Mouse (Mus musculus): ENCODE results near the gene Cep97. TPM values are rescaled to one million over a fixed set of nuclear protein-coding genes. Genes with fewer than 3 reads are reported as not detected.

Gene Cep97
- polyA plus RNA-seq, 1 experiment: 4.6 TPM

DNA sequence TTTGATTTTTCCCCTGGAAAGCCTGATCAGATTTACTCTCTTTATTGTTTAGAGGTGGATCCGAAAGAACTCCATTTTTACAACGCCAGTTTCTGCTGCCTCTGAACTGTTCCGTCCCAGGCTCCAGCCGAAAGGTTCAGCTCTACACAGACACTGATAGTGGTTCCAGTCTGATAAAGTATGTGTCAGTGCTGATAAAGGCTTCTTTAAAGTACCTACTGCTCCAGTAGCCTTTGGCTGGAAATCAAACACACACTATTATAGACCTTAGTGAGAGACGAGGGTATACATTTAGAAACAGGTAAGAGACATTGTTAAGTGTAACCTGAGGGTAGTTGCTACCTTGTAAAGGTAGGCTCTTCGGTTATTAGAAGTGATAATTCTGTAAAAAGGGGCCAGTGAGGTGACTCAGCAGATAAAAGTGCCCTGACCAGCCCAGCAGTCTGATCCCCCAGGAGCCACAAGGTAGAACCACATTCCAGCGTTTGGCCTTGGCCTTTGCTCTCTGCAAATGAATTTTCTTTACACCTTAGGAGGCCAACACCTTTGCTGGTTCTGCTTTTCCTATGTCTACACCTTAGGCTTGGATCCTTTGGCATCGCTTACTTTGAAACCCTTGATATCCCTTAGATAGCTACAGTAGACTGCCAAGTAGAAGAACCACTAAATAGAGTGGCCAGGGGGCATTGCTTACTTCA is 41.1 kb downstream of the Cep97 start:
- Histone ChIP-seq H3K27me3 (ENCODE audit: control insufficient read depth, insufficient read depth, insufficient read length) (no peaks in the 10 kb centered on the region), H3K79me2 (ENCODE audit: control insufficient read depth, insufficient read depth) (peaks cover 4% of the 10 kb centered on the region), H3ac (ENCODE audit: control insufficient read depth, insufficient read length) (no peak overlapping the region), H3K4me2 (ENCODE audit: low read depth) (no peak overlapping the region), H3K36me3 (ENCODE audit: control insufficient read depth, insufficient read depth) (no peaks in the 10 kb centered on the region), H3K4me3 (no peak overlapping the region)
- TF ChIP-seq E2F4 (IDR thresholded peaks at IDR 0.05; ENCODE audit: insufficient read depth) (no peak), MYOG (IDR thresholded peaks at IDR 0.05; ENCODE audit: control insufficient read depth in 1 of 3, insufficient read depth in 1 of 3, insufficient read length in 2 of 3, low read depth in 2 of 3) (no peak), POLR2A (IDR thresholded peaks at IDR 0.05; ENCODE audit: insufficient read length, low read depth) (no peak), CEBPB (IDR thresholded peaks at IDR 0.05; ENCODE audit: insufficient read depth, poor library complexity, severe bottlenecking) (no peak), TCF12 (IDR thresholded peaks at IDR 0.05; ENCODE audit: insufficient read depth, poor library complexity, severe bottlenecking) (no peak), MAX (IDR thresholded peaks at IDR 0.05; ENCODE audit: low read depth) (no peak), SRF (IDR thresholded peaks at IDR 0.05; ENCODE audit: control insufficient read depth, insufficient read length, low read depth) (no peak), REST (IDR thresholded peaks at IDR 0.05; ENCODE audit: insufficient read depth, insufficient read length) (no peak), USF1 (IDR thresholded peaks at IDR 0.05; ENCODE audit: low read depth) (no peak), TCF3 (IDR thresholded peaks at IDR 0.05; ENCODE audit: insufficient read length, low read depth) (no peak), POLR2AphosphoS2 (IDR thresholded peaks at IDR 0.05; ENCODE audit: insufficient read length, low read depth) (no peak), MYOD1 (IDR thresholded peaks at IDR 0.05; ENCODE audit: control insufficient read depth in 1 of 3, insufficient read length in 2 of 3, low read depth in 2 of 3) (no peak)

DNA sequence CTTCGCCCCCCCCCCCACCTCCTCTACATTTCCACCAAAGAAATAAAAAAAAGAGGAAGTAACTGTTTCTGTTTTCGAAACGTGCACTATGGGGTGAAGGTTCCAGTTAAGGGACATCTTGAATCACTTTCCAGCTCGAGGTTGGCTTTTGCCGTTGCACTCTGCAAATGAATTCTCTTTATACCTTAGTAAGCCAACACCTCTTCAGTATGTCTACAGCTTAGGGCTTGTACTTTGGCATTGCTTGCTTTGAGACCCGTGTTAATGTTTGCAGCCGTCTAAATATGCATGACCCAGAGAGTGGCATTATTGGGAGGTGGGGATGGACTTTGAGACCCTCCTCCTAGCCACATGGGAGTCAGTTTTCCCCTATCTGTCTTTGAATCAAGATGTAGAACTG is 42.2 kb downstream of the Cep97 start:
- no peak for TF ChIP-seq SRF (IDR thresholded peaks at IDR 0.05; ENCODE audit: control insufficient read depth, insufficient read length, low read depth)
- no peak for TF ChIP-seq CEBPB (IDR thresholded peaks at IDR 0.05; ENCODE audit: insufficient read depth, poor library complexity, severe bottlenecking)
- TF ChIP-seq POLR2AphosphoS2 (IDR thresholded peaks at IDR 0.05; ENCODE audit: insufficient read length, low read depth): no peak
- TF ChIP-seq MYOG (IDR thresholded peaks at IDR 0.05; ENCODE audit: control insufficient read depth in 1 of 3, insufficient read depth in 1 of 3, insufficient read length in 2 of 3, low read depth in 2 of 3): no peak
- no peak for TF ChIP-seq E2F4 (IDR thresholded peaks at IDR 0.05; ENCODE audit: insufficient read depth)
- no peak for TF ChIP-seq MYOD1 (IDR thresholded peaks at IDR 0.05; ENCODE audit: control insufficient read depth in 1 of 3, insufficient read length in 2 of 3, low read depth in 2 of 3)
- TF ChIP-seq USF1 (IDR thresholded peaks at IDR 0.05; ENCODE audit: low read depth): no peak
- no peak for TF ChIP-seq MAX (IDR thresholded peaks at IDR 0.05; ENCODE audit: low read depth)
- no peak for TF ChIP-seq REST (IDR thresholded peaks at IDR 0.05; ENCODE audit: insufficient read depth, insufficient read length)
- no peak for TF ChIP-seq TCF3 (IDR thresholded peaks at IDR 0.05; ENCODE audit: insufficient read length, low read depth)
- TF ChIP-seq POLR2A (IDR thresholded peaks at IDR 0.05; ENCODE audit: insufficient read length, low read depth): no peak
- no peak for TF ChIP-seq TCF12 (IDR thresholded peaks at IDR 0.05; ENCODE audit: insufficient read depth, poor library complexity, severe bottlenecking)
- H3K4me3 ChIP-seq: no peak overlapping the region
- no peaks in the 10 kb centered on the region for H3K27me3 ChIP-seq (ENCODE audit: control insufficient read depth, insufficient read depth, insufficient read length)
- H3K4me2 ChIP-seq (ENCODE audit: low read depth): no peak overlapping the region
- no peaks in the 10 kb centered on the region for H3K36me3 ChIP-seq (ENCODE audit: control insufficient read depth, insufficient read depth)
- no peak overlapping the region for H3ac ChIP-seq (ENCODE audit: control insufficient read depth, insufficient read length)
- peaks cover 4% of the 10 kb centered on the region for H3K79me2 ChIP-seq (ENCODE audit: control insufficient read depth, insufficient read depth)

DNA sequence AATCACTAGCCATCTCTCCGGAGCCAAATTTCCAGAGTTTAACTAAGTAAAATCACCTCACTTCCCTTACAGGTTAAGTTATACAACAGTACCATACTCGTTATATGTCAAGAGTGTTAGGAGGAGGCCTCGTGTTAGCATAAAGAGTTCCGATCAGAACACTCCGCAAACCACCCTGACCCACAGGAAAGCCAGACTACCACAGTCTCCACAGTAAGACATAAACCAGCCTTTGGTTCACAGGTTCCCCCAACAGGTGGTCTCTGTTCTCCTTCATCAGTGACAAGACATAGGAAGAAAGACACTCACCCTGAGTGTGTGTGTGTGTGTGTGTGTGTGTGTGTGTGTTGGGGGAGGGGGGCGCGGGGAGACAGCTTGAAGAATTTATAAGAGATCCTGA is 43.3 kb downstream of the Cep97 start:
- H3K27me3 ChIP-seq (ENCODE audit: control insufficient read depth, insufficient read depth, insufficient read length): no peaks in the 10 kb centered on the region
- H3K4me2 ChIP-seq (ENCODE audit: low read depth): no peak overlapping the region
- TF ChIP-seq TCF12 (IDR thresholded peaks at IDR 0.05; ENCODE audit: insufficient read depth, poor library complexity, severe bottlenecking): no peak
- no peak for TF ChIP-seq USF1 (IDR thresholded peaks at IDR 0.05; ENCODE audit: low read depth)
- TF ChIP-seq CEBPB (IDR thresholded peaks at IDR 0.05; ENCODE audit: insufficient read depth, poor library complexity, severe bottlenecking): no peak
- no peak for TF ChIP-seq TCF3 (IDR thresholded peaks at IDR 0.05; ENCODE audit: insufficient read length, low read depth)
- no peak for TF ChIP-seq MYOD1 (IDR thresholded peaks at IDR 0.05; ENCODE audit: control insufficient read depth in 1 of 3, insufficient read length in 2 of 3, low read depth in 2 of 3)
- no peak for TF ChIP-seq POLR2A (IDR thresholded peaks at IDR 0.05; ENCODE audit: insufficient read length, low read depth)
- no peak for TF ChIP-seq MYOG (IDR thresholded peaks at IDR 0.05; ENCODE audit: control insufficient read depth in 1 of 3, insufficient read depth in 1 of 3, insufficient read length in 2 of 3, low read depth in 2 of 3)
- no peak for TF ChIP-seq POLR2AphosphoS2 (IDR thresholded peaks at IDR 0.05; ENCODE audit: insufficient read length, low read depth)
- no peak for TF ChIP-seq SRF (IDR thresholded peaks at IDR 0.05; ENCODE audit: control insufficient read depth, insufficient read length, low read depth)
- no peak for TF ChIP-seq MAX (IDR thresholded peaks at IDR 0.05; ENCODE audit: low read depth)
- no peak for TF ChIP-seq REST (IDR thresholded peaks at IDR 0.05; ENCODE audit: insufficient read depth, insufficient read length)
- TF ChIP-seq E2F4 (IDR thresholded peaks at IDR 0.05; ENCODE audit: insufficient read depth): no peak
- peaks cover 4% of the 10 kb centered on the region for H3K79me2 ChIP-seq (ENCODE audit: control insufficient read depth, insufficient read depth)
- no peak overlapping the region for H3ac ChIP-seq (ENCODE audit: control insufficient read depth, insufficient read length)
- H3K4me3 ChIP-seq: no peak overlapping the region
- H3K36me3 ChIP-seq (ENCODE audit: control insufficient read depth, insufficient read depth): no peaks in the 10 kb centered on the region

DNA sequence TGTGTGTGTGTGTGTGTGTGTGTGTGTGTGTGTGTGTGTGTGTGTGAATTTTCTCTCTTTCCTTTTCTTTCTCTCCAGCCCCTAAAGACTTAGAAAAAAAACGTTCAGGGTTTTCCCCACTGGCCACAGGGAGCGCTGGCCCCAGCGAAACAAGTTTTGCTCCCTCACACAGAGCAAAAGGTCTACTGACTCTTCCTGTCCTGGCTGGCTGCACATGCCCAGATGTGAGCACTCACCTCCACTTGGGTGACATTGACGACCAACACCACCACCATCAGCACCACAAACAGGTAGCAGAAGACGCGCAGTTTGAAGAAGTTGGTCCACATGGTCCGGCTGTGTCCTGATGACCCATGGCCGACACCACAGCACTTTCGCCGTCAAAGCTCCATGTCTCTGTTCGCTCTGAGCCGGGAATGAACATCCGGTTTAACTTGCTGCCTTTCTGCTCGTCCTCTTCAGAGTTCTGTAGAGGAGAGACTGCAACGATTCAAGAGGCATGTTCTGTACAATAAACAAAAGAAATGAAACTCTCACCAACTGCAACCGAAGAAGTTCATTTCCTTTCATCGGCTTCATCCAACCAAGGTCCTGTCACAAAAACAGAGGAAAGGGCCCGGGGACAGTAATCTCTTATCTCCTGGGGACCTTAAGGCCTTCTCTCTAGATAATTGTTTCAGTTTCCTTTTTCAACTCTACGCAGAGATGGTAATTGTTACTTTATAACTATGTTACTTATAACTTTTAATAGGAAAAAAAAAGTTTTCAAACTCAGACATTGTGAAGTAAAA is 44.1 kb downstream of the Cep97 start:
- Histone ChIP-seq H3ac (ENCODE audit: control insufficient read depth, insufficient read length) (no peak overlapping the region), H3K4me2 (ENCODE audit: low read depth) (no peak overlapping the region), H3K79me2 (ENCODE audit: control insufficient read depth, insufficient read depth) (peaks cover 4% of the 10 kb centered on the region), H3K27me3 (ENCODE audit: control insufficient read depth, insufficient read depth, insufficient read length) (no peaks in the 10 kb centered on the region), H3K36me3 (ENCODE audit: control insufficient read depth, insufficient read depth) (no peaks in the 10 kb centered on the region), H3K4me3 (no peak overlapping the region)
- TF ChIP-seq POLR2AphosphoS2 (IDR thresholded peaks at IDR 0.05; ENCODE audit: insufficient read length, low read depth) (no peak), SRF (IDR thresholded peaks at IDR 0.05; ENCODE audit: control insufficient read depth, insufficient read length, low read depth) (no peak), TCF3 (IDR thresholded peaks at IDR 0.05; ENCODE audit: insufficient read length, low read depth) (no peak), REST (IDR thresholded peaks at IDR 0.05; ENCODE audit: insufficient read depth, insufficient read length) (no peak), CEBPB (IDR thresholded peaks at IDR 0.05; ENCODE audit: insufficient read depth, poor library complexity, severe bottlenecking) (no peak), TCF12 (IDR thresholded peaks at IDR 0.05; ENCODE audit: insufficient read depth, poor library complexity, severe bottlenecking) (no peak), MAX (IDR thresholded peaks at IDR 0.05; ENCODE audit: low read depth) (no peak), MYOD1 (IDR thresholded peaks at IDR 0.05; ENCODE audit: control insufficient read depth in 1 of 3, insufficient read length in 2 of 3, low read depth in 2 of 3) (no peak), MYOG (IDR thresholded peaks at IDR 0.05; ENCODE audit: control insufficient read depth in 1 of 3, insufficient read depth in 1 of 3, insufficient read length in 2 of 3, low read depth in 2 of 3) (no peak), POLR2A (IDR thresholded peaks at IDR 0.05; ENCODE audit: insufficient read length, low read depth) (no peak), E2F4 (IDR thresholded peaks at IDR 0.05; ENCODE audit: insufficient read depth) (no peak), USF1 (IDR thresholded peaks at IDR 0.05; ENCODE audit: low read depth) (no peak)

Data from myocyte (in vitro differentiated cells).